Mouse (Mus musculus) small intestine, adult 10 weeks (tissue): Measurements from ENCODE around the gene Olfr1143. TPM values are rescaled to one million over a fixed set of nuclear protein-coding genes. Genes with fewer than 3 reads are reported as not detected.

Experiments used
- polyA plus RNA-seq: library from polyadenylated mRNA; stranded (reverse); fragments of 350-450 nt; fragmentation: Illumina TruSeq; extraction: RNeasy Lipid Tissue Mini Kit (QIAGEN cat#74804); gene quantifications from one replicate; pipeline ENCODE4 v1.2.3, GENCODE M21; 2014; ENCODE audit warnings: low replicate concordance

The Olfr1143 gene
- polyA plus RNA-seq, result not detected

GRCm38 (mm10) chr2:87800292-87800691, at the start of gene Olfr1143:
Gene Olfr1143 (plus strand): TSS chr2:87800592.

DNA sequence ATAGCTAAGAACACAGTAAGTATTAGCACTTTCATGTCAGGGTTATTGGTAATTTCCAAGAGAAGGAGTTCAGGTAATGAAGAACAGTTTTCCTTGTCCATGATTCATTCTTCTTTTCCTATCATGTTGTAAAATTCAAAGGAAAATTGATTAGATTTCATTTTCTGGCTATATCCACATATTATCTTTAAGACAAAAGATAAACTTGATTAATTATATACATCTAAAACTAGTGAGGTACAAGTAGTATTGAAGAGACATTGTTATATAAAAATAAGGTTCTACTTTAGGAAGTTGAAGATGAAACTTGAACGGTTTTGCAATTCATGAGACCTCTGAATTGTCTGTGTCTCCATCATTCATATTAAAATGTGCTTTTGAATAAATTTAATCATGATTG, 46.5 kb upstream of the Olfr1143 start, which contains the start of gene Olfr1141:
Olfr1141 (minus strand) TSS at position 101 of the 400 bp plus-strand sequence.

GRCm38 (mm10) chr2:87779183-87779582, 21.2 kb upstream of the Olfr1143 start, which contains the start of gene Olfr152:
Gene Olfr152 (plus strand): TSS chr2:87779483.

GRCm38 (mm10) chr2:87809522-87809921, 9.1 kb downstream of the Olfr1143 start, which contains the start of gene Olfr1145:
Gene Olfr1145 (plus strand): TSS chr2:87809822.

DNA sequence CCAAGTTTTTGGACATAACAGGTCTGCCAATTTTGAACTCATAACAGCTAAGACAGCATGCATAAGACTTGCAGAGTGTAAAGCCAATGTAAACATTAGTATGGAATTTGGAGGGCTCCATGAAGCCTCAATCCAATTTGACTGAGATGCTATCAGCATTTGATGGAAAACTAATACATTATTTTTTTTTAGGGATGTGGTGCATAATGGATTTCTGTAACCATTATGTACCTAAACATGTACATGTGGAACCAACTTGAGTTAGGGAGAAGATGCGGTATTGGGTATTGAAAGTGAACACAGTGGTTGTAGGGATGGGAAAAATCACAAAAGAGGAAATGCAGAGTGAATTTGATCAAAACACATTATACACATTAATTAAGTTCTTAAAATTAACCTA, 29.8 kb downstream of the Olfr1143 start, which contains the start of gene Olfr1148:
Olfr1148 (plus strand) TSS at position 301 of the 400 bp plus-strand sequence.

GRCm38 (mm10) chr2:87843693-87844092, 43.3 kb downstream of the Olfr1143 start, which contains the start of gene Olfr1150-ps1:
Gene Olfr1150-ps1 (plus strand): TSS chr2:87843993.

Other genes starting within 250 kb of the Olfr1143 start
- gene Olfr1129, start 226.7 kb upstream of the Olfr1143 start, polyA plus RNA-seq, result not detected
- not detected for gene Olfr1130, start 194.4 kb upstream of the Olfr1143 start, polyA plus RNA-seq
- not detected for gene Olfr1131, start 173.5 kb upstream of the Olfr1143 start, polyA plus RNA-seq
- gene Olfr1132, start 163.1 kb upstream of the Olfr1143 start, polyA plus RNA-seq, result not detected
- gene Olfr1133, start 153.2 kb upstream of the Olfr1143 start, polyA plus RNA-seq, result not detected
- not detected for gene Olfr1134, start 142.1 kb upstream of the Olfr1143 start, polyA plus RNA-seq
- not detected for gene Olfr1135, start 126.9 kb upstream of the Olfr1143 start, polyA plus RNA-seq
- not detected for gene Olfr1136, start 106.6 kb upstream of the Olfr1143 start, polyA plus RNA-seq
- not detected for gene Olfr1137, start 87.4 kb upstream of the Olfr1143 start, polyA plus RNA-seq
- gene Olfr1138, start 60.6 kb upstream of the Olfr1143 start, polyA plus RNA-seq, result not detected
- gene Olfr1140, start 56.8 kb upstream of the Olfr1143 start, polyA plus RNA-seq, result not detected
- gene Olfr1141, start 46.6 kb upstream of the Olfr1143 start, polyA plus RNA-seq, result not detected
- not detected for gene Olfr152, start 21.1 kb upstream of the Olfr1143 start, polyA plus RNA-seq
- not detected for gene Olfr1145, start 9.2 kb downstream of the Olfr1143 start, polyA plus RNA-seq
- not detected for gene Olfr1148, start 29.9 kb downstream of the Olfr1143 start, polyA plus RNA-seq
- gene Olfr1150-ps1, start 43.4 kb downstream of the Olfr1143 start, polyA plus RNA-seq, result not detected
- gene Olfr1151, start 55.3 kb downstream of the Olfr1143 start, polyA plus RNA-seq, result not detected
- gene Olfr1152, start 65.9 kb downstream of the Olfr1143 start, polyA plus RNA-seq, result not detected
- not detected for gene Olfr1153, start 94.4 kb downstream of the Olfr1143 start, polyA plus RNA-seq
- gene Olfr1154, start 104.6 kb downstream of the Olfr1143 start, polyA plus RNA-seq, result not detected
- not detected for gene Olfr1155, start 144.5 kb downstream of the Olfr1143 start, polyA plus RNA-seq
- gene Olfr1156, start 152.5 kb downstream of the Olfr1143 start, polyA plus RNA-seq, result not detected
- gene Olfr1157, start 167.7 kb downstream of the Olfr1143 start, polyA plus RNA-seq, result not detected
- not detected for gene Olfr74, start 174.1 kb downstream of the Olfr1143 start, polyA plus RNA-seq
- not detected for gene Olfr1158, start 189.5 kb downstream of the Olfr1143 start, polyA plus RNA-seq
- gene Olfr1160, start 207.7 kb downstream of the Olfr1143 start, polyA plus RNA-seq, result not detected
- not detected for gene Olfr1161, start 222.2 kb downstream of the Olfr1143 start, polyA plus RNA-seq
- not detected for gene Olfr73, start 237.1 kb downstream of the Olfr1143 start, polyA plus RNA-seq